Mouse (Mus musculus) gastrocnemius, postnatal 25 days (tissue): ENCODE results near the gene Tifa. TPM values are rescaled to one million over a fixed set of nuclear protein-coding genes. Genes with fewer than 3 reads are reported as not detected.

Experiments used
- DNase-seq: peaks from one replicate; pipeline ENCODE4 v3.0.0; 2022
- total RNA-seq, 2 experiments: library from RNA; stranded (reverse); gene quantifications; 1 replicate in 1 of 2; 2 replicates in 1 of 2; pipeline ENCODE4 v1.2.3; 2021

Gene Tifa
- total RNA-seq, 2 experiments from 2014 or later: 0.67 to 0.70 TPM

DNA sequence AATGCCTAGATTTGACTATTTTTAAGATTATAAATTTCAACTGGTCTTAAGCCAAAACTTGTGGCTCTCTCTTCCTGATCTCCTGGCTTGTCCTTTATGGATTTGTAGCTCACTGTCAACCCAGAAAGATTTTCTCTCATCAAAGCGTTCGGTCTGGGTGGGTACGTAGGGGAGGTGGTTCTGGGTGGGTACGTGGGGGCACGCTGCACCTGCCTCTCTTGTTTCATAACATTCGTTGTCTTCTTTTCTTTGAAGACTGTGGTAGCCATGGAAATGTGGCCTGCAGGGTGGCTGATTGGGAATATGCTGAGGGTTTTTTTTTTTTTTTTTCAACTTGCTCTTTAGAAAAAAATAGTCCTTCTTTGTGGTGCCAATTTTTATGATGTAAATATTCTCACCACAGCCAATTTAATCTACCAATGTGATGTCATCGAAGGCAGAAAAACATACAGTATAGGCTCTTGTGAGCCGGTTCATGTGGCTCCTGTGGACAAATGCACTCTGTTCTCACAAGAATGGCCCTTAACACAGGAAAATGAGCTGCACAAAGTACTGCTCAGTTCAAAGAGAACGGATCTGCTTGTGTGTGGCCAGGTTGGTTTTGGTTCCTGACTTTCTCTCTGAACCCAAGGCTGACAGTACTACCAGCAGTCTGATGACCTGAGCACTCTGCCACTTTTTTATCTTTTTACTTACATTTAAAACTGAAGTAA is 78.6 kb downstream of the Tifa start:
- no peak for DNase-seq

DNA sequence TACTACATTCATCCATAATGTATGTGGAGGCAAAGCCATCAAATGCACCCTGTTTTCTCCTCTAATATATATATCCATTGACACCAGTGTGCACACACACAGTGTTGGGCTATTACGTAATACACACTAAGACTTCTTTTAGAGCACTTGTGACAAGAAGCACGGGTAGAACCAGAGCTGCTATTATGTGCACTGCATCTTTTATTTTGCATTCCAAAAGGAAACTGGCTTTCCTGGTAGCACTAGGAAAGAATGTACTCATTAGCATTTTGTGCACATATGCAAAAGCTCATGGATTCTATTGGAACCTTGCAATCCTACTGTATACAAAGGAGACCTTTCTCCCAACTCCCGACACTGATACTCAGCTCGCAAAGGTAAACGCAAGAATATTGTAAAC is 79.3 kb downstream of the Tifa start:
- DNase-seq: no peak

DNA sequence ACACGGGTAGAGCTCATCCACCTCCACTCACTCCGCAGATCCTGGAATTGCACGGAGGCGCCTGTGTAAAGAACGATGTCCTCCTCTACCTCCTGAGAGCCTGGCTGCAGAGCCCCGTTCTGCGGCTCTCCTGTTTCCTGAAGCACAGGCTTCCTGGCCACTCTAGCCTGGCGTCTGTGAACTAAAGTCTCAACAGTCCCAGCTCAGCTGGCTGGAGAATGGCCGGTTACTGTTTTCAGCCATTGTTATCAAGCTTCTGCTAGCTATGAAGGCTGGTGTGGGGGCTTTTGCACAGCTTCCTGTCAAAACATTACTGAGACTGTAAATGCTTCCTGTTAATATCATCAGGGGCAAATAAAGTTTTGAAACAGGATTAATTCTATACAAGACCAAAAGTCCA is 82.0 kb downstream of the Tifa start:
- no peak for DNase-seq

DNA sequence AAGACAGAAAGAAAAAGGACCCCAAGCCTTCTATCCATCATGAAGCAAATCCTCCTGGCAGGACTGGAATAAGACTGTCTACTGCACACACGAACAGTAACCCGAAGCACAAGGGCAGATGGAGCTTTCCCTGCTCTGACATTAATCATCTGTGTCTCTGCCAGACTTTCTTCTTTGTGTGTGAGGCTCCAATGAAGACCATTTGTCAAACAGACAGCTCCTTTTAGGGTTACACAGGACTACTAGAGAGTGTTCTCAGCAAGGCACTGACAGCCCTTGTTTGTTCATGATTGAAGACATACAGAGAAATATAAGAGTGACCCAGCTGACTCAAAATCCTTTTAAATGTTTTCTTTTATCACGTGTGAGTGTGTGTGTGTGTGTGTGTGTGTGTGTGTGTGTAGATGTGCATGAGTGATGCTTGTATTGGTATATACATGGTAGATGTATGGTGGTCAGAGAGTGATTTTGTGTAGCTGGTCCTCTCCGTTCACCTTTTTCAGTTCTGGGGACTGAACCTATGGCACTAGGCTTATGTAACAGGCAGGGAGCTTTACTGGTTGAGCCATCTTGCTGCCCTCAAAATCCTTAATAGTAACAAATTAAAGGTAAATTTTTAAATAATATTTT is 84.8 kb downstream of the Tifa start:
- no peak for DNase-seq

DNA sequence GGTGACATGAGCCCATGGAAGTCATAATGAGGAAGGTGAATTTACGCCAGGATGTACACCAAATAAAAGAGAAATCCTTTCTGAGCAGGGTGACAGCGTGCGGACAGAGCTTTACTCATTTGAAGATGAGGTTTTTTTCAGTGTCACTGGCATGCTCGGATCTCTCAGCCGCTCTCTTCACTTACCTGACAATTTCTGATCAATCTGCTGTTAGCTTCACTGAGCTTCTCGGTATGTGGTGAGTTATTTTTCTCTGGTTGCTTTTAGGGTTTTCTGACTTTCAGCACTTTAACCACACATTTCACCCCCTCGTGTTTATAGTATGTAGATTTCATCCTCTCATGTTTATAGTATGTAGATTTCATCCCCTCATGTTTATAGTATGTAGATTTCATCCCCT is 85.5 kb downstream of the Tifa start:
- no peak for DNase-seq

DNA sequence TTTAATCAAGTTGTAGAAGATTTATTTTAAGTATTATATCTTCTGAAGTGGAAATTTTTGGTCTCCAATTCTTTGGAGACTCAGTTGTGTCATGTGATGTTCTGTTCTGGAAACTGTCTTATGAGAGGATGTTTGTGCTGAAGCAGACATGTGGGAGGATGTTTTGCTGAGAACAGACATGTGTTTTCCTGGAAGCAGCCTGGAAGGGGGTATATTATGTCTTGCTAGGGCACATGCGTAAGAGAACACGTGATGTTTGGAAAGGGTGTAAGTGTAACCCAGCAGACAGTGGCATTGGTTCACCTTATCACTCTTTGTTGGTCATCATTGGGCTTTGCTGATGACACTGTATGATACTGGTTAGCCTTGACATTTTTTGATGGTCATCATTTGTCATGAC is 85.9 kb downstream of the Tifa start:
- DNase-seq: no peak

DNA sequence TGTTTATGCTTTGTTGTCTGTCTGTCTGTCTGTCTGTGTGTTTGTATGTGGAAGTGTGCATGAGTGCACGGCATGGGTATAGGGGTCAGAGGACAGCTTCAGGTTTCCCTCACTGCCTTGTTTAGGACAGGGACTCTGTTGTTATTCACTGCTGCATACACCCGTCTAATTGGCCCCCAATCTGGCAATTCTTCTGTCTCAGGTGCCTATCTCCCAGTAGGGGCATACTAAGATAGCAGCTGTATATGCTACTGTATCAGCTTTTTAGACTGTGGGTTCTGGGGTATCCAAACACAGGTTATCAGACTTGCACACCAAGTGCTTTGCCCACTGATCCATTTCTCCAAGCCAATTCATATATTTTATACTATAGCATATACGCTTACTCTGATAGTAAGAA is 90.4 kb downstream of the Tifa start:
- DNase-seq: no peak

DNA sequence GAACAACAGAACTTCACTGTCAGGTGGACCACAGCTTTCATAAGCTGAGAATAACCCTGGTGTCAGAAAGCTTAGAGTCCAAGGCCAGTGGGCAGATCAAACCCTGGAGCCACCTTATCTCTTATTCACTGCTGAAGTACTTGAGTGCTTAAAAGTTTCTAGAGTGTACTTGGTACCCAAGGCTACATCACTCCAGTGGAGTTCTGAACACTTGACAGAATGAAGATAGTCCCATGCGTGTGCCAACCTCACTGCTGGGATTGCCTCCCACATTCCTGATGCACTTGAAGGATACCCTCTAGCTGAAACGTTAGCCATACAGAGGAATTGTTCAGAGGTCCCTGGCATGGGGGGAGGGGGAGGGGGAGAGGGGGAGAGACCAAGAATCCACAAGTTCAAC is 92.1 kb downstream of the Tifa start:
- DNase-seq: no peak

Other genes starting within 250 kb of the Tifa start
- 1 to 10 TPM; 8.5 to 9.1 TPM for gene Larp7, start 236.5 kb upstream of the Tifa start, total RNA-seq
- gene Zgrf1, start 236.3 kb upstream of the Tifa start, total RNA-seq: under 1 TPM; 0.51 to 0.72 TPM
- not detected for gene Neurog2, start 156.7 kb upstream of the Tifa start, total RNA-seq
- 1 to 10 TPM; 1.0 to 1.4 TPM for gene Alpk1, start 9.3 kb upstream of the Tifa start, total RNA-seq
- 10 to 100 TPM; 19.1 to 19.8 TPM for gene Ap1ar, start 47.7 kb downstream of the Tifa start, total RNA-seq
- gene Fam241a, start 106.5 kb downstream of the Tifa start, total RNA-seq: 1 to 10 TPM; 2.9 to 3.9 TPM